Mouse (Mus musculus) liver, embryonic 16.5 days (tissue): ENCODE results near the gene Slc27a1. TPM values are rescaled to one million over a fixed set of nuclear protein-coding genes. Genes with fewer than 3 reads are reported as not detected.

ENCODE experiments used
- ATAC-seq: fragments of 200-750 bp; cut with Nextera tagmentation; 2 replicates; pipeline ENCODE4 v1.8.0; 2017; ENCODE audit warnings: low read depth, mild to moderate bottlenecking, moderate number of reproducible peaks, moderate library complexity
- H3K27ac ChIP-seq: fragments of 300-500 bp; sonication (generic); 2 replicates; pipeline ENCODE4 v1.5.1; 2014; ENCODE audit warnings: mild to moderate bottlenecking, low read length
- H3K27me3 ChIP-seq: fragments of 300-500 bp; sonication (generic); 2 replicates; pipeline ENCODE4 v1.6.1; 2014; ENCODE audit warnings: low read depth, low read length, mixed read lengths; ENCODE audit not compliant: control insufficient read depth, insufficient read depth
- H3K36me3 ChIP-seq: fragments of 300-500 bp; sonication (generic); 2 replicates; pipeline ENCODE4 v1.6.1; 2014; ENCODE audit warnings: mild to moderate bottlenecking; ENCODE audit not compliant: control insufficient read depth, insufficient read depth
- H3K4me1 ChIP-seq: fragments of 300-500 bp; sonication (generic); 2 replicates; pipeline ENCODE4 v1.6.1; 2014; ENCODE audit warnings: low read depth, low read length, mixed read lengths; ENCODE audit not compliant: control insufficient read depth
- H3K4me2 ChIP-seq: fragments of 300-500 bp; sonication (generic); 2 replicates; pipeline ENCODE4 v1.6.1; 2014; ENCODE audit warnings: low read depth, low read length, mixed read lengths
- H3K4me3 ChIP-seq: fragments of 300-500 bp; sonication (generic); 2 replicates; pipeline ENCODE4 v1.5.1; 2014; ENCODE audit warnings: low read depth, mild to moderate bottlenecking, low read length
- H3K9ac ChIP-seq: fragments of 300-500 bp; sonication (generic); 2 replicates; pipeline ENCODE4 v1.6.1; 2014; ENCODE audit warnings: low read depth, low read length
- H3K9me3 ChIP-seq: fragments of 300-500 bp; sonication (generic); replicated peaks from 2 replicates; pipeline ENCODE4 v1.6.1; 2016; ENCODE audit warnings: low read length; ENCODE audit not compliant: control insufficient read depth
- WGBS: fragments of 180-500 bp; shearing (Covaris S2); extraction: QIAGEN DNeasy Blood & Tissue Kit; methylation state at CpG from one replicate; pipeline ENCODE4 v1.1.7; 2014; ENCODE audit not compliant: insufficient replicate concordance; 5-methylcytosine and 5-hydroxymethylcytosine counted together
- polyA plus RNA-seq: library from polyadenylated mRNA; unstranded; fragments of >200 nt; fragmentation: Nextera tagmentation; extraction: Ambion mirVana; gene quantifications from 2 replicates; pipeline ENCODE4 v1.2.1, GENCODE M21; 2015

Gene Slc27a1
- polyA plus RNA-seq, 1 experiment from 2014 or later = 3.2 TPM

GRCm38 (mm10) chr8:71596798-71597197 is 28.1 kb downstream of the Slc27a1 start:
- no peak for ATAC-seq
- H3K36me3 ChIP-seq = no peaks in the 10 kb centered on the region
- H3K9me3 ChIP-seq = no peaks in the 10 kb centered on the region
- H3K4me1 ChIP-seq = peaks cover 15% of the 10 kb centered on the region
- H3K27ac ChIP-seq = no peak overlapping the region
- H3K4me3 ChIP-seq = no peak overlapping the region
- no peak overlapping the region for H3K9ac ChIP-seq
- H3K27me3 ChIP-seq = peaks cover 7% of the 10 kb centered on the region
- 49% methylated on average over 4 of the region's 4 CpGs for WGBS
- H3K4me2 ChIP-seq = no peak overlapping the region

- H3K4me2 ChIP-seq = no peak within 1 kb of the TSS
- H3K9me3 ChIP-seq = no peaks in the 10 kb centered on the region
- H3K27me3 ChIP-seq = peaks cover 13% of the 10 kb centered on the region
- ATAC-seq = 0 out of 2 replicates have a peak, but pooled peaks have one; percentile 12
- H3K36me3 ChIP-seq = no peaks in the 10 kb centered on the region
- no peak within 1 kb of the TSS for H3K9ac ChIP-seq
- no peak within 1 kb of the TSS for H3K27ac ChIP-seq
- H3K4me3 ChIP-seq = no peak within 1 kb of the TSS
- 70% methylated on average over 3 of the region's 3 CpGs for WGBS
- peaks cover 17% of the 10 kb centered on the region for H3K4me1 ChIP-seq
Observed at GRCm38 (mm10) chr8:71597451-71597850, 28.8 kb downstream of the Slc27a1 start, which contains the start of gene Fam129c. Fam129c (plus strand) TSS chr8:71597648.

- peaks cover 15% of the 10 kb centered on the region for H3K4me1 ChIP-seq
- ATAC-seq = no peak
- no peaks in the 10 kb centered on the region for H3K9me3 ChIP-seq
Observed at GRCm38 (mm10) chr8:71598375-71598774, 29.7 kb downstream of the Slc27a1 start.

DNA sequence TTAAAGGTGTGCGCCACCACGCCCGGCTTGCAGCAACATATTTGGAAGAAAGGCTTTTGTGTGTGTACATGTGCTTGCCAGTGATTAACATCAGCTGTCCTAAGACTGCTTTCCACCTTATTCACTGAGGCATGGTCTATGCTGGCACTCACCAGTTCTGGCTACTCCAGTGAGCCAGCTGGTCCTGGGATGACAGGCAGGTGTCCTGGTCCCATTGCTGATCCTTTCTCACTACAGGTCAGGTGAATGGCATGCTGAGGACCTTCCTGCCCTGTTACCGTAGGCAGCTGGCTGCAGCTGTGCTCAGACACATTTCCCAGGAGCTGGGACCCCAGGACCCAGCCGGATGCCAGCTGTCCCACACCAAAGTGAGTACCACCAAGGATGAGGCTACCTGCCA is 30.2 kb downstream of the Slc27a1 start:
- Histone ChIP-seq H3K4me1 (peaks cover 10% of the 10 kb centered on the region), H3K9ac (no peak overlapping the region), H3K27me3 (peaks cover 23% of the 10 kb centered on the region), H3K4me3 (no peak overlapping the region), H3K9me3 (no peaks in the 10 kb centered on the region), H3K36me3 (no peaks in the 10 kb centered on the region), H3K27ac (no peak overlapping the region), H3K4me2 (no peak overlapping the region)
- WGBS = 75% methylated on average over 5 of the region's 5 CpGs
- ATAC-seq = no peak

More at GRCm38 (mm10) chr8:71598375-71598774, 29.7 kb downstream of the Slc27a1 start:
- Histone ChIP-seq H3K27me3 (peaks cover 23% of the 10 kb centered on the region), H3K4me2 (no peak overlapping the region), H3K4me3 (no peak overlapping the region), H3K9ac (no peak overlapping the region), H3K27ac (no peak overlapping the region), H3K36me3 (no peaks in the 10 kb centered on the region)

- Histone ChIP-seq H3K4me2 (peak overlapping the region; percentile 35; the same call in 1 of the 2 replicates), H3K36me3 (no peaks in the 10 kb centered on the region), H3K4me1 (peaks cover 8% of the 10 kb centered on the region), H3K4me3 (peak overlapping the region; percentile 16; the same call in 1 of the 2 replicates), H3K9me3 (no peaks in the 10 kb centered on the region), H3K27ac (no peak overlapping the region), H3K9ac (no peak overlapping the region), H3K27me3 (peaks cover 23% of the 10 kb centered on the region)
- ATAC-seq = peak; percentile 23; the same call in 1 of the 2 replicates
- WGBS = 4% methylated on average over 65 of the region's 65 CpGs
Observed at GRCm38 (mm10) chr8:71601939-71602665, 33.4 kb downstream of the Slc27a1 start.

DNA sequence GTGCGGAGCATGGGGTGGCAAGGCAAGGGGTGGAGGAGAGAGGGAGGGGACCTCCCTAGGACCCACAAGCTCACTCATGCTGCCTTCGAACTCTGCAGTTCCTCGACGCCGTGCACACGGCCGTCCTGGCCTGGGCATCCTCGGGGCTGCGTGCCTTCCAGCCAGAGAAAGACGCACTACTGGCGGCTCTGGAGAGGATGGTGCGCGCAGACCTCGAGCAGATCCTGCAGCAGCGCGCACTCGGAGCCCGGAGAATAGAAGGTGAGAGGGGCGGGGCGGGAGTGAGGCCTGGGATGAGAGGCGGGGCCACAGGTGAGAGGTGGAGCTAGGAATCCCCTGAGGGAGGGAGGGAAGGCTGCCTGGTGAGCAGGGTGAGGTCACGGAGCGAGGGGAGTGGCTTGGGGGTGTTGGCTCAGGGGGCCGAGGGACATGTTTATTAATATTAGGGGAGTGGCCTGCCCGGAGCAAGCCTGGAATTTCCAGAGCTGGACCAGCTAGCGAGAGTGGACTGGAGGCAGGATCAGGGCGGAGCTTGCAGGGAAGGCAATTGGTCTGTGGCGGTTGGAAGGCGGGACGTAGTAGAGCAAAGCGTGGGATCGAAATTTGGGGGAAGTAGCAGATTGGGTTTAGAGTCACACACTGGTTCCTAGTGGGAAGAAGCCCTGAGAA is 34.1 kb downstream of the Slc27a1 start:
- H3K27ac ChIP-seq = no peak overlapping the region
- H3K27me3 ChIP-seq = peaks cover 23% of the 10 kb centered on the region
- H3K4me1 ChIP-seq = peaks cover 8% of the 10 kb centered on the region
- H3K9me3 ChIP-seq = no peaks in the 10 kb centered on the region
- no peak overlapping the region for H3K9ac ChIP-seq
- peak; percentile 81 for ATAC-seq
- WGBS = 9% methylated on average over 32 of the region's 32 CpGs
- H3K4me2 ChIP-seq = peak overlapping the region; percentile 35
- H3K36me3 ChIP-seq = no peaks in the 10 kb centered on the region
- H3K4me3 ChIP-seq = peak overlapping the region; percentile 16; the same call in 1 of the 2 replicates

DNA sequence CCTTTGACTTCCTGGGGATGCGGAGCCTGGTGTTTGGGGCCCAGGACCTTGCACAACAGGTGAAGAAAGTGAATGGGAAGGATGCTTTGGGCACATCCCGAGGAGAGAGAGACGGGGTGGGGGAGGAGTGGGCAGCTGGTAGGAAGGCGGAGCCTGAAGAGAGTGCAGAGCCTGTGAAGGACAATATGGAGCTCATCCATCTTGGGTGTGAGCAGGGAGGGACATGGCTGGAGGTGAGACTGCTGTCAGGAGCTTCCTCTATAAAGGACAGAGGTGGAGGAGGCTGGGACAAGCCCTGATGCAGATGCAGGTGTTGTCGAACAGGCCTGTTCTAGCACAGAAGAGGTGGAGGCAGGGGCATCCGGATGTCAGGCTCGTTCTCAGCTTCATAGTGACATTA is 35.3 kb downstream of the Slc27a1 start:
- H3K36me3 ChIP-seq = no peaks in the 10 kb centered on the region
- WGBS = 51% methylated on average over 7 of the region's 7 CpGs

DNA sequence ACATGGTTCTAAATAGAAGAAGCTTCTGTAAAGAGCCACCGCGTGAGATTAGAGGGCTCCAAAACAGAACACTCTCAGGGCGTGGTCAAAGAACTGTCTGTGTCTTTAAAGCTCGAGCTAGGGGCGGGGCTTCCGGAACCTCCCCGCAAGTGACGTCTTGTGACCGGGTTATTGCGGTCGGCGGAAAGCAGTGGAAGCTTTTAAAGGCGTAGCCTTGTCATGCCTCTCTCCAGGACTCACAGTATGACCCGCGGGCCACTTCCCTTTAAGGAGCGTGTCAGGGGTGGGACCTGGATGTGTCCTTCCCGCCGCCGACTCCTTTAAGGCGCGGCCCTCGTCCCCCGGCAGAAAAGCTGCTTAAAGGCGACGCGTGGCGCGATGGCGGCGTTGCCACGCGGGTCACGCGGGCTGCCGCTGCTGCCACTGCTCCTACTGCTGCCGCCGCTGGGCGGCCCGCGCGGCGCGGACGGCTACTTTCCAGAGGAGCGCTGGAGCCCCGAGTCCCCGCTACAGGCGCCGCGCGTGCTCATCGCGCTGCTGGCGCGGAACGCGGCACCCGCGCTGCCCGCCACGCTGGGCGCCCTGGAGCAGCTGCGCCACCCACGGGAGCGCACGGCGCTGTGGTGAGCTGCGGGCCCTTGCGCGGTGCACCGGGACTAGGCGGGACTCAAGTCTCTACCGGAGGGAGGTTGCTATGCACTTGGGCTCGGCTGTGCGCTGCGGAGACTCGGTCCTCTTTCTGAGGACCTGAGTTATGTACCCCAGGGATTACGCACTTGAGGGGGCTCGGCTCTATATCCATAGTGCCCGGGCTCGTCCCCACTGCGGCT is 42.4 kb downstream of the Slc27a1 start, which contains the start of gene Colgalt1:
TSS of gene Colgalt1 (plus strand) at position 177 of the 830 bp plus-strand sequence.
- Histone ChIP-seq H3K4me2 (peak within 1 kb of the TSS; percentile 98), H3K9me3 (no peaks in the 10 kb centered on the region), H3K4me3 (peak within 1 kb of the TSS; percentile 86), H3K9ac (peak within 1 kb of the TSS; percentile 81), H3K36me3 (peaks cover 8% of the 10 kb centered on the region), H3K27ac (peak within 1 kb of the TSS; percentile 77), H3K4me1 (peaks cover 22% of the 10 kb centered on the region), H3K27me3 (no peaks in the 10 kb centered on the region)
- 0% methylated on average over 82 of the region's 82 CpGs for WGBS
- ATAC-seq = peak; percentile 99

More for the DNA sequence above, 35.3 kb downstream of the Slc27a1 start:
- H3K4me3 ChIP-seq = no peak overlapping the region
- no peak overlapping the region for H3K9ac ChIP-seq
- H3K27ac ChIP-seq = no peak overlapping the region
- peaks cover 23% of the 10 kb centered on the region for H3K27me3 ChIP-seq
- peaks cover 8% of the 10 kb centered on the region for H3K4me1 ChIP-seq
- no peaks in the 10 kb centered on the region for H3K9me3 ChIP-seq
- H3K4me2 ChIP-seq = no peak overlapping the region
- no peak for ATAC-seq
